Mouse (Mus musculus) embryo, embryonic 11 days (tissue): ENCODE measurements at regions not wholly inside any gene's neighbourhood (a gene's known extent, or its start where the extent isn't known, plus 50 kb on each side); places are given as distances from the start of the nearest gene placed in this dataset.

ENCODE experiments used
- DNase-seq: peaks from one replicate; pipeline ENCODE4 v3.0.0-alpha.2; 2015

GRCm38 (mm10) chr17:63575316-63576007, 75.6 kb upstream of the Fbxl17 start:
- DNase-seq = peak; percentile 77

GRCm38 (mm10) chr17:63582870-63583269, 83.1 kb upstream of the Fbxl17 start:
- no peak for DNase-seq

GRCm38 (mm10) chr17:63607021-63607751, 107.4 kb upstream of the Fbxl17 start:
- DNase-seq = no peak

GRCm38 (mm10) chr17:63622726-63623125, 122.9 kb upstream of the Fbxl17 start:
- DNase-seq = no peak

GRCm38 (mm10) chr17:63637598-63637997, 137.8 kb upstream of the Fbxl17 start:
- no peak for DNase-seq

- no peak for DNase-seq
Observed at GRCm38 (mm10) chr17:63644390-63644789, 144.6 kb upstream of the Fbxl17 start.

- DNase-seq = no peak
Observed at GRCm38 (mm10) chr17:63657687-63658086, 157.9 kb upstream of the Fbxl17 start.

GRCm38 (mm10) chr17:63660841-63661481, 161.1 kb upstream of the Fbxl17 start:
- DNase-seq = no peak

GRCm38 (mm10) chr17:63661584-63661983, 161.8 kb upstream of the Fbxl17 start:
- DNase-seq = no peak

- peak; percentile 14 for DNase-seq
Observed at GRCm38 (mm10) chr17:63662251-63662650, 162.4 kb upstream of the Fbxl17 start.

GRCm38 (mm10) chr17:63676791-63677190, 177.0 kb upstream of the Fbxl17 start:
- no peak for DNase-seq

GRCm38 (mm10) chr17:63677996-63678657, 178.3 kb upstream of the Fbxl17 start:
- peak; percentile 15 for DNase-seq

- DNase-seq = no peak
Observed at GRCm38 (mm10) chr17:63680479-63680878, 180.7 kb upstream of the Fbxl17 start.

- DNase-seq = peak; percentile 23
Observed at GRCm38 (mm10) chr17:63683345-63683744, 179.5 kb upstream of the Fer start.

- no peak for DNase-seq
Observed at GRCm38 (mm10) chr17:63684026-63684425, 178.8 kb upstream of the Fer start.

- DNase-seq = no peak
Observed at GRCm38 (mm10) chr17:63685956-63686355, 176.9 kb upstream of the Fer start.

- DNase-seq = no peak
Observed at GRCm38 (mm10) chr17:63686361-63686760, 176.5 kb upstream of the Fer start.

- DNase-seq = no peak
Observed at GRCm38 (mm10) chr17:63689291-63689690, 173.6 kb upstream of the Fer start.

- no peak for DNase-seq
Observed at GRCm38 (mm10) chr17:63690829-63691689, 171.8 kb upstream of the Fer start.

GRCm38 (mm10) chr17:63691690-63691968, 171.2 kb upstream of the Fer start:
- peak; percentile 26 for DNase-seq

GRCm38 (mm10) chr17:63693274-63693673, 169.6 kb upstream of the Fer start:
- no peak for DNase-seq

GRCm38 (mm10) chr17:63699537-63699936, 163.3 kb upstream of the Fer start:
- DNase-seq = no peak

GRCm38 (mm10) chr17:63704991-63705390, 157.9 kb upstream of the Fer start:
- DNase-seq = no peak
